Mouse (Mus musculus): ENCODE results near the gene Rab34.

DNA sequence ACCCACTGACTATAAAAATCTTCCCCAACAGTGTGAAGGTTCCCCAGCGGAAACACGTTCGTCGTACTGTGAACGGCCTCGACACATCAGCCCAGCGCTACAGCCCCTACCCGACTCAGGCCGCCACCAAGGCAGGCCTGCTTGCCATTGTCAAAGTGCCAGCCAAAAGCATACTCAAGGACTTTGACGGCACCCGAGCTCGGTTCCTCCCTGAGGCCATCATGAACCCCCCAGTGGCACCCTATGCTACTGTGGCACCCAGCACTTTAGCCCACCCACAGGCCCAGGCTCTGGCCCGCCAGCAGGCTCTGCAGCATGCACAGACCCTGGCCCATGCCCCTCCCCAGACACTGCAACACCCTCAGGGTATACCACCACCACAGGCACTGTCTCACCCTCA, 34.5 kb upstream of the Rab34 start:
- TF ChIP-seq CTCF (IDR thresholded peaks at IDR 0.05; ENCODE audit: low read depth, low read length) (no peak), TAL1 (conservative IDR thresholded peaks at IDR 0.05; ENCODE audit: low read depth, low read length) (no peak), GATA1 (IDR thresholded peaks at IDR 0.05; ENCODE audit: borderline replicate concordance, low read length) (no peak), POLR2AphosphoS5 (IDR thresholded peaks at IDR 0.05; ENCODE audit: insufficient replicate concordance, low read depth, low read length) (no peak), GATA2 (IDR thresholded peaks at IDR 0.05; ENCODE audit: borderline replicate concordance, low read depth, low read length) (no peak)

Measured in G1E (cell line).